Mouse (Mus musculus) CH12.LX (cell line): ENCODE data around the gene Pusl1. TPM values are rescaled to one million over a fixed set of nuclear protein-coding genes. Genes with fewer than 3 reads are reported as not detected.

Source experiments
- DNase-seq: peaks from one replicate; pipeline ENCODE4 v3.0.0-alpha.2; 2013; ENCODE audit errors: extremely low read depth
- H3K27ac ChIP-seq: 2 replicates; pipeline ENCODE4 v1.5.1; 2012; ENCODE audit warnings: low read depth, mild to moderate bottlenecking, control low read depth, moderate library complexity; ENCODE audit not compliant: insufficient read depth
- H3K27me3 ChIP-seq: replicated peaks from 2 replicates; pipeline ENCODE3; 2012; ENCODE audit warnings: inconsistent platforms
- H3K36me3 ChIP-seq, 2 experiments: replicated peaks in 1 of 2; 2 replicates each; pipeline versions ENCODE3 to v1.6.1; 2012; ENCODE audit warnings: inconsistent platforms in 1 of 2, low read length in 1 of 2, mild to moderate bottlenecking in 1 of 2, mixed read lengths in 1 of 2, moderate library complexity in 1 of 2; ENCODE audit not compliant: control insufficient read depth in 1 of 2, insufficient read depth in 1 of 2
- H3K4me1 ChIP-seq, 2 experiments: 2 replicates each; pipeline ENCODE4 v1.6.1; 2012; ENCODE audit warnings: inconsistent platforms in 1 of 2, moderate library complexity in 1 of 2; ENCODE audit not compliant: insufficient read depth in 2 of 2, control insufficient read depth in 1 of 2
- H3K4me2 ChIP-seq: 2 replicates; pipeline ENCODE4 v1.6.1; 2012; ENCODE audit warnings: low read depth, mild to moderate bottlenecking, control low read depth; ENCODE audit not compliant: poor library complexity, insufficient read depth, severe bottlenecking
- H3K4me3 ChIP-seq, 3 experiments: fragments of 150-350 bp in 1 of 3; sonication (generic) in 1 of 3; replicated peaks in 1 of 3; 2 replicates each; pipeline versions ENCODE3 to v1.5.1; 2011 to 2012; ENCODE audit warnings: low read depth in 2 of 3, low read length in 2 of 3, mild to moderate bottlenecking in 2 of 3, moderate library complexity in 2 of 3, control low read depth in 1 of 3, improper control_type of control experiment in 1 of 3, inconsistent platforms in 1 of 3, mixed read lengths in 1 of 3; ENCODE audit not compliant: poor library complexity in 1 of 3
- H3K79me2 ChIP-seq: replicated peaks from 2 replicates; pipeline ENCODE4 v1.6.1; 2012; ENCODE audit warnings: mild to moderate bottlenecking, moderate library complexity; ENCODE audit not compliant: control insufficient read depth, poor library complexity, insufficient read depth, severe bottlenecking; ENCODE audit errors: extremely low read depth
- H3K9ac ChIP-seq: 2 replicates; pipeline ENCODE4 v1.6.1; 2012; ENCODE audit warnings: low read depth, mild to moderate bottlenecking, control low read depth, moderate library complexity; ENCODE audit not compliant: insufficient read depth
- H3K9me3 ChIP-seq: replicated peaks from 2 replicates; pipeline ENCODE3; 2012; ENCODE audit warnings: low read length, inconsistent platforms, mixed read lengths
- CHD1 ChIP-seq: IDR thresholded peaks from 2 replicates; pipeline ENCODE4 v1.6.1; 2012; ENCODE audit warnings: low read depth, low read length, improper control_type of control experiment, inconsistent platforms
- CHD2 ChIP-seq: IDR thresholded peaks from 2 replicates; pipeline ENCODE4 v1.6.1; 2011; ENCODE audit warnings: low read length, improper control_type of control experiment
- CTCF ChIP-seq, 2 experiments: IDR thresholded peaks in 1 of 2; conservative IDR thresholded peaks in 1 of 2; 2 replicates each; pipeline ENCODE4 v1.5.1; 2011 to 2012; ENCODE audit warnings: low read depth in 2 of 2, low read length in 2 of 2, improper control_type of control experiment in 1 of 2, inconsistent platforms in 1 of 2, mild to moderate bottlenecking in 1 of 2, moderate library complexity in 1 of 2
- EP300 ChIP-seq: IDR thresholded peaks from 2 replicates; pipeline ENCODE4 v1.6.1; 2011; ENCODE audit warnings: low read length, improper control_type of control experiment
- GABPA ChIP-seq: IDR thresholded peaks from 2 replicates; pipeline ENCODE4 v1.6.1; 2012; ENCODE audit warnings: low read depth, low read length, improper control_type of control experiment, inconsistent platforms; ENCODE audit not compliant: insufficient replicate concordance
- IRF4 ChIP-seq: IDR thresholded peaks from 2 replicates; pipeline ENCODE4 v1.6.1; 2014; ENCODE audit warnings: low read depth, mild to moderate bottlenecking, inconsistent platforms, low read length, improper control_type of control experiment
- JUN ChIP-seq: IDR thresholded peaks from 2 replicates; pipeline ENCODE4 v1.6.1; 2011; ENCODE audit warnings: low read depth, mild to moderate bottlenecking, low read length, improper control_type of control experiment, moderate library complexity; ENCODE audit not compliant: insufficient read depth
- KAT2A ChIP-seq: IDR thresholded peaks from 2 replicates; pipeline ENCODE4 v1.6.1; 2012; ENCODE audit warnings: low read length, improper control_type of control experiment, inconsistent platforms; ENCODE audit not compliant: insufficient replicate concordance
- MAFK ChIP-seq: IDR thresholded peaks from 2 replicates; pipeline ENCODE4 v1.6.1; 2011; ENCODE audit warnings: low read length, improper control_type of control experiment; ENCODE audit not compliant: insufficient replicate concordance
- MEF2A ChIP-seq: IDR thresholded peaks from 2 replicates; pipeline ENCODE4 v1.6.1; 2014; ENCODE audit warnings: low read depth, mild to moderate bottlenecking, inconsistent platforms, low read length, improper control_type of control experiment, borderline replicate concordance
- MXI1 ChIP-seq: IDR thresholded peaks from 2 replicates; pipeline ENCODE4 v1.6.1; 2011; ENCODE audit warnings: mild to moderate bottlenecking, low read depth, low read length, improper control_type of control experiment
- MYC ChIP-seq: IDR thresholded peaks from 2 replicates; pipeline ENCODE4 v1.6.1; 2011; ENCODE audit warnings: low read depth, mild to moderate bottlenecking, improper control_type of control experiment, low read length
- NELFE ChIP-seq: IDR thresholded peaks from 2 replicates; pipeline ENCODE4 v1.6.1; 2011; ENCODE audit warnings: low read depth, low read length, improper control_type of control experiment
- PAX5 ChIP-seq: IDR thresholded peaks from 2 replicates; pipeline ENCODE4 v1.6.1; 2012; ENCODE audit warnings: low read length, inconsistent platforms, mixed read lengths
- POLR2A ChIP-seq: IDR thresholded peaks from 2 replicates; pipeline ENCODE4 v1.6.1; 2011; ENCODE audit warnings: low read depth, mild to moderate bottlenecking, improper control_type of control experiment, low read length
- SIN3A ChIP-seq: IDR thresholded peaks from 2 replicates; pipeline ENCODE4 v1.6.1; 2012; ENCODE audit warnings: low read length, improper control_type of control experiment, inconsistent platforms
- SMC3 ChIP-seq: IDR thresholded peaks from 2 replicates; pipeline ENCODE4 v1.6.1; 2011; ENCODE audit warnings: low read depth, low read length, improper control_type of control experiment
- TCF12 ChIP-seq: IDR thresholded peaks from 2 replicates; pipeline ENCODE4 v1.6.1; 2014; ENCODE audit warnings: low read depth, mild to moderate bottlenecking, inconsistent platforms, low read length, improper control_type of control experiment
- dilution Hi-C: fragments of 300-500 bp; cut with MboI; formaldehyde crosslinking; loops from 2 replicates; pipeline ENCODE4 v1.14.3; 2020; ENCODE audit warnings: low sequenced_read_pairs; ENCODE audit not compliant: extremely low pct_unique_long_range_greater_than_20kb, extremely low pct_ligation_motif_present
- in situ Hi-C: fragments of 300-500 bp; cut with MboI; formaldehyde crosslinking; loops from 3 replicates; pipeline ENCODE4 v1.14.3; 2019; ENCODE audit warnings: low sequenced_read_pairs, low pct_ligation_motif_present, low pct_unique_long_range_greater_than_20kb, mixed read lengths
- polyA plus RNA-seq: library from polyadenylated mRNA; unstranded; fragments of >175 nt; gene quantifications from 2 replicates; pipeline ENCODE4 v1.2.1, GENCODE M21; 2012; ENCODE audit warnings: low read depth; ENCODE audit not compliant: insufficient read length
- total RNA-seq, 2 experiments: library from RNA; depleted of rRNA; stranded (reverse); fragments of 300-350 nt in 1 of 2; fragments of >200 nt in 1 of 2; gene quantifications; 2 replicates each; pipeline ENCODE4 v1.2.3; 2012 to 2014

Pusl1 gene
- total and polyA plus RNA-seq, 3 experiments: 32.1 to 45.7 (median 37.5) TPM

DNA sequence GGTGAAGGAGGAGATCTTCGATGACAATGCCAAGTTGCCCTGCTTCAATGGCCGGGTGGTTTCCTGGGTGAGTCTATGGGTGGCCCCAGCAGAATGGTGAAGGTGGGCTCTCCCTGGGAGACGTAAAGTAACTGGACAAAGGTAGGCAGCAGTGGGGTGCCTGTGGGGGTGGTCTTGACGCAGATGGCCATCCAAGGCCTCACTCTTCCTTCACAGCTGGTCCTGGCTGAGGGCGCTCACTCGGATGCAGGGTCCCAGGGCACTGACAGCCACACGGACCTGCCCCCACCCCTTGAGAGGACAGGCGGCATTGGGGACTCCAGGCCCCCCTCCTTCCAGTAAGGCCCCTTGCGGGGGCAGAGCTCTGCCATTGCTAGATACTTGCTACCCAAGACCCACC, 38.2 kb downstream of the Pusl1 start:
- no peak for TF ChIP-seq SIN3A

DNA sequence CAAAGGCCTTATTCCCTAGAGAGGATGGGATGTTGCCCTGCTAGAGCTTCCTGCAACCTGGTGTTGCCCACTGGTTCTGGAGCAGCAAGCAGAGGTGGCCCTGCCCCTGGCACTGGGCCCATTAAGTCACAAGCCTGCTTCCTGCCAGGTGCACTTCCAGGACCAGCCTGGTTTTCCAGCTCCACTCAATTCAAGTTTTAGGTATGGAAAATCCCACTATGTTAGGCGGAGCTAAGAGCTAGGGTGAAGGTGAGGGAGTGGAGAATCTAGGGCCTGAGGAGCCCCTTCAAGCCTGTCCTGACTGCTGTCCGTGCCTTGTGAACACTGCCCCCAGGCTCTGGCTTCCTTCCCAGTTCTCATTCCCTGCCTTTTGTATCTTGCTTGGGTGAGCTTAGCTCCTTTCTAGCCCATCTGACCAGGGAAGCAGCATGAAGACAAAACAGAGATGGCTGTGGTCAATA, 39.6 kb downstream of the Pusl1 start:
- Histone ChIP-seq H3K79me2 (peaks cover 19% of the 10 kb centered on the region), H3K9ac (no peak overlapping the region)
- dilution Hi-C loops: no loop called here
- no peak for TF ChIP-seq CHD1
- TF ChIP-seq CHD2: no peak
- no peak for TF ChIP-seq GABPA
- TF ChIP-seq MEF2A: no peak
- TF ChIP-seq MAFK: no peak
- TF ChIP-seq JUN: no peak
- no peak for TF ChIP-seq CTCF (conservative IDR thresholded peaks at IDR 0.05 in 1 of 2, IDR thresholded peaks at IDR 0.05 in 1 of 2; ENCODE audit: low read depth in 2 of 2, low read length in 2 of 2)
- TF ChIP-seq EP300: no peak
- TF ChIP-seq MYC: no peak
- TF ChIP-seq NELFE: no peak
- TF ChIP-seq KAT2A: no peak
- no peak for TF ChIP-seq PAX5
- no peak for TF ChIP-seq SMC3
- TF ChIP-seq POLR2A: no peak
- TF ChIP-seq IRF4: no peak
- TF ChIP-seq, all 38 proteins: peak for 0
- H3K27ac ChIP-seq: no peak overlapping the region
- peaks cover 35 to 63% of the 10 kb centered on the region in 2 experiments for H3K36me3 ChIP-seq
- no peaks in the 10 kb centered on the region for H3K9me3 ChIP-seq
- no peak for DNase-seq
- H3K4me1 ChIP-seq: peaks cover 17 to 48% of the 10 kb centered on the region in 2 experiments
- in situ Hi-C loops: no loop called here
- H3K4me2 ChIP-seq: no peak overlapping the region
- H3K27me3 ChIP-seq: no peaks in the 10 kb centered on the region
- no peak overlapping the region for H3K4me3 ChIP-seq

More for the DNA sequence above, 38.2 kb downstream of the Pusl1 start:
- H3K27ac ChIP-seq: no peak overlapping the region
- H3K4me2 ChIP-seq: no peak overlapping the region
- in situ Hi-C loops: no loop called here
- no peak overlapping the region for H3K4me3 ChIP-seq
- peaks cover 49 to 77% of the 10 kb centered on the region in 2 experiments for H3K36me3 ChIP-seq
- H3K9ac ChIP-seq: no peak overlapping the region
- no peak for DNase-seq
- peaks cover 18% of the 10 kb centered on the region for H3K79me2 ChIP-seq
- dilution Hi-C loops: no loop called here
- no peaks in the 10 kb centered on the region for H3K9me3 ChIP-seq
- H3K4me1 ChIP-seq: peaks cover 17 to 47% of the 10 kb centered on the region in 2 experiments
- H3K27me3 ChIP-seq: no peaks in the 10 kb centered on the region

DNA sequence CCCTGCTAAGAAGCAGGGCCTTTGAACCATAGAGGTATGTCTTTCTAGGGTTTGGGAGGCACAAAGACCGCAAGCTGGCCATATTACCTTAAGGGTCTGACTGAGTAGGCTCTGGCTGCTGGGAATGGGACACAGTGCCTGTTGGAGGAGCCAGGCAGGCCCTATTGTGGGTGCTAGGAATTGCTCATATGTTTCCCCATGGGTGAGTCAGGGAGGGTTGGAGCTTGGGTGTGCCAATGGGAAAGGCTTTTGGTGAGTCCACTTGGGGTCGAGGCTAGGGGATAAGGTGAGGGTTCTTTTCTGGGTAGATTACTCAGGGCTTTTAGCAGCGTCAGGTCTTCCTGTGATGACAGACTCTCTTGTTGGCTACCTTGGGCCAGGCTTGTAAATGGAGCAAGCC, 40.2 kb downstream of the Pusl1 start:
- no peak for DNase-seq
- no peak overlapping the region for H3K4me3 ChIP-seq
- no peaks in the 10 kb centered on the region for H3K27me3 ChIP-seq
- dilution Hi-C loops: no loop called here
- no peak overlapping the region for H3K4me2 ChIP-seq
- no peak overlapping the region for H3K27ac ChIP-seq
- H3K4me1 ChIP-seq: peaks cover 17 to 53% of the 10 kb centered on the region in 2 experiments
- in situ Hi-C loops: no loop called here
- peaks cover 31 to 56% of the 10 kb centered on the region in 2 experiments for H3K36me3 ChIP-seq
- TF ChIP-seq TCF12 (no peak), JUN (no peak), MXI1 (no peak)
- TF ChIP-seq, all 38 proteins: peak for 0
- Histone ChIP-seq H3K79me2 (peaks cover 19% of the 10 kb centered on the region), H3K9ac (no peak overlapping the region), H3K9me3 (no peaks in the 10 kb centered on the region)
